Mouse (Mus musculus): ENCODE results near the gene Ube2d2b. TPM values are rescaled to one million over a fixed set of nuclear protein-coding genes. Genes with fewer than 3 reads are reported as not detected.

Ube2d2b gene
- polyA plus RNA-seq, 1 experiment from 2014 or later, result 0.35 TPM

- H3K4me2 ChIP-seq, result peak within 1 kb of the TSS; percentile 65
- no peaks in the 10 kb centered on the region for H3K9me3 ChIP-seq (replicated peaks)
- peaks cover 29% of the 10 kb centered on the region for H3K36me3 ChIP-seq (replicated peaks)
- 21% methylated on average over 4 of the region's 4 CpGs for WGBS (ENCODE audit: insufficient replicate concordance)
- peak within 1 kb of the TSS; percentile 99 for H3K27ac ChIP-seq (replicated peaks)
- H3K4me1 ChIP-seq (replicated peaks), result peaks cover 58% of the 10 kb centered on the region
- H3K27me3 ChIP-seq, result no peaks in the 10 kb centered on the region
- H3K4me3 ChIP-seq (replicated peaks), result peak within 1 kb of the TSS; percentile 72
- ATAC-seq (ENCODE audit: insufficient read depth), result peak; percentile 89
- peak within 1 kb of the TSS; percentile 77 for H3K9ac ChIP-seq
Measured at GRCm38 (mm10) chr5:107874561-107875260, 44.8 kb downstream of the Ube2d2b start, which contains the start of gene Evi5. Gene Evi5 (minus strand): TSS chr5:107875107.

GRCm38 (mm10) chr5:107875261-107875611 is 45.3 kb downstream of the Ube2d2b start:
- Histone ChIP-seq H3K4me3 (replicated peaks) (peak overlapping the region; percentile 72), H3K9ac (peak overlapping the region; percentile 31)

GRCm38 (mm10) chr5:107877053-107877452 is 47.2 kb downstream of the Ube2d2b start:
- Histone ChIP-seq H3K9me3 (replicated peaks) (no peaks in the 10 kb centered on the region), H3K9ac (no peak overlapping the region), H3K4me1 (replicated peaks) (peaks cover 37% of the 10 kb centered on the region), H3K4me2 (no peak overlapping the region), H3K27ac (replicated peaks) (no peak overlapping the region), H3K4me3 (replicated peaks) (no peak overlapping the region), H3K27me3 (no peaks in the 10 kb centered on the region), H3K36me3 (replicated peaks) (peaks cover 10% of the 10 kb centered on the region)
- 88% methylated on average over 1 of the region's 1 CpGs for WGBS (ENCODE audit: insufficient replicate concordance)
- ATAC-seq (ENCODE audit: insufficient read depth), result no peak

More at GRCm38 (mm10) chr5:107875261-107875611, 45.3 kb downstream of the Ube2d2b start:
- H3K4me2 ChIP-seq, result peak overlapping the region; percentile 65
- H3K4me1 ChIP-seq (replicated peaks), result peaks cover 53% of the 10 kb centered on the region
- H3K9me3 ChIP-seq (replicated peaks), result no peaks in the 10 kb centered on the region
- ATAC-seq (ENCODE audit: insufficient read depth), result peak; percentile 56
- H3K27me3 ChIP-seq, result no peaks in the 10 kb centered on the region
- peak overlapping the region; percentile 99 for H3K27ac ChIP-seq (replicated peaks)
- H3K36me3 ChIP-seq (replicated peaks), result peaks cover 28% of the 10 kb centered on the region

GRCm38 (mm10) chr5:107880710-107881109 is 50.8 kb downstream of the Ube2d2b start:
- Histone ChIP-seq H3K27ac (replicated peaks) (peak overlapping the region; percentile 58), H3K4me2 (no peak overlapping the region; the same call in 1 of the 2 replicates), H3K36me3 (replicated peaks) (no peaks in the 10 kb centered on the region), H3K9ac (no peak overlapping the region), H3K27me3 (peaks cover 3% of the 10 kb centered on the region; the same call in 1 of the 2 replicates), H3K9me3 (replicated peaks) (no peaks in the 10 kb centered on the region), H3K4me1 (replicated peaks) (peaks cover 13% of the 10 kb centered on the region), H3K4me3 (replicated peaks) (no peak overlapping the region)
- ATAC-seq (ENCODE audit: insufficient read depth), result peak; percentile 63
- WGBS (ENCODE audit: insufficient replicate concordance), result 65% methylated on average over 5 of the region's 5 CpGs

Other genes with a start within 250 kb of the Ube2d2b start
- gene Rpap2, start 232.7 kb upstream of the Ube2d2b start, polyA plus RNA-seq (2015; fragmentation: Nextera tagmentation; extraction: Ambion mirVana), result 4.7 and 6.4 TPM in 2 replicates
- gene Glmn, start 232.2 kb upstream of the Ube2d2b start, polyA plus RNA-seq (2015; fragmentation: Nextera tagmentation; extraction: Ambion mirVana), result 5.3 and 5.4 TPM in 2 replicates
- gene Gfi1, start 104.1 kb upstream of the Ube2d2b start, polyA plus RNA-seq (2015; fragmentation: Nextera tagmentation; extraction: Ambion mirVana), result 1.6 and 2.1 TPM in 2 replicates
- gene Evi5, start 45.0 kb downstream of the Ube2d2b start, polyA plus RNA-seq (2015; fragmentation: Nextera tagmentation; extraction: Ambion mirVana), result 54.3 and 56.7 TPM in 2 replicates
- 26.1 and 26.7 TPM in 2 replicates for gene Rpl5, start 70.4 kb downstream of the Ube2d2b start, polyA plus RNA-seq (2015; fragmentation: Nextera tagmentation; extraction: Ambion mirVana)
- gene Fam69a, start 157.0 kb downstream of the Ube2d2b start, polyA plus RNA-seq (2015; fragmentation: Nextera tagmentation; extraction: Ambion mirVana), result 7.8 and 8.9 TPM in 2 replicates
- 33.2 and 36.6 TPM in 2 replicates for gene Mtf2, start 235.6 kb downstream of the Ube2d2b start, polyA plus RNA-seq (2015; fragmentation: Nextera tagmentation; extraction: Ambion mirVana)